Mouse (Mus musculus) hindbrain, embryonic 14.5 days (tissue): Measurements from ENCODE around the gene Mitd1. TPM values are rescaled to one million over a fixed set of nuclear protein-coding genes. Genes with fewer than 3 reads are reported as not detected.
A peak's percentile ranks its signal among the peaks of the same experiment; 100 is the strongest.

Source experiments
- ATAC-seq: fragments of 200-750 bp; cut with Nextera tagmentation; 2 replicates; pipeline ENCODE4 v1.8.0; 2017; ENCODE audit warnings: moderate number of reproducible peaks, mild to moderate bottlenecking, moderate TSS enrichment, moderate library complexity; ENCODE audit not compliant: low FRiP score
- DNase-seq: peaks from one replicate; pipeline ENCODE4 v3.0.0-alpha.2; 2015; ENCODE audit warnings: low spot score
- H3K27ac ChIP-seq: fragments of 300-500 bp; sonication (generic); 2 replicates; pipeline ENCODE4 v1.5.1; 2014; ENCODE audit warnings: mild to moderate bottlenecking, moderate library complexity
- H3K27me3 ChIP-seq: fragments of 300-500 bp; sonication (generic); 2 replicates; pipeline ENCODE4 v1.6.1; 2014; ENCODE audit warnings: mild to moderate bottlenecking, low read length, mixed read lengths; ENCODE audit not compliant: control insufficient read depth, insufficient read depth
- H3K36me3 ChIP-seq: fragments of 300-500 bp; sonication (generic); replicated peaks from 2 replicates; pipeline ENCODE4 v1.6.1; 2014; ENCODE audit not compliant: control insufficient read depth, insufficient read depth
- H3K4me1 ChIP-seq: fragments of 300-500 bp; sonication (generic); replicated peaks from 2 replicates; pipeline ENCODE4 v1.6.1; 2014; ENCODE audit warnings: antibody characterized with exemption, low read length, mixed read lengths; ENCODE audit not compliant: control insufficient read depth, insufficient read depth
- H3K4me2 ChIP-seq: fragments of 300-500 bp; sonication (generic); replicated peaks from 2 replicates; pipeline ENCODE4 v1.6.1; 2014; ENCODE audit warnings: mild to moderate bottlenecking, moderate library complexity
- H3K4me3 ChIP-seq: fragments of 300-500 bp; sonication (generic); replicated peaks from 2 replicates; pipeline ENCODE4 v1.5.1; 2014; ENCODE audit warnings: mild to moderate bottlenecking, low read length
- H3K9ac ChIP-seq: fragments of 300-500 bp; sonication (generic); 2 replicates; pipeline ENCODE4 v1.6.1; 2014
- H3K9me3 ChIP-seq: fragments of 300-500 bp; sonication (generic); 2 replicates; pipeline ENCODE4 v1.6.1; 2016; ENCODE audit warnings: low read length; ENCODE audit not compliant: control insufficient read depth
- WGBS: fragments of 180-500 bp; shearing (Covaris S2); extraction: QIAGEN DNeasy Blood & Tissue Kit; methylation state at CpG from one replicate; pipeline ENCODE4 v1.1.7; 2014; 5-methylcytosine and 5-hydroxymethylcytosine counted together
- polyA plus RNA-seq: library from polyadenylated mRNA; unstranded; fragments of >200 nt; fragmentation: Nextera tagmentation; extraction: Ambion mirVana; gene quantifications from 2 replicates; pipeline ENCODE4 v1.2.1, GENCODE M21; 2014

The Mitd1 gene
- polyA plus RNA-seq = 12.5 and 13.7 TPM in 2 replicates

- H3K27ac ChIP-seq = no peak within 1 kb of the TSS
- peak within 1 kb of the TSS; percentile 86 for H3K4me2 ChIP-seq
- WGBS = under 1% methylated on average over 41 of the region's 41 CpGs
- H3K4me1 ChIP-seq = peaks cover 17% of the 10 kb centered on the region
- peaks cover 15% of the 10 kb centered on the region for H3K36me3 ChIP-seq
- H3K9ac ChIP-seq = peak within 1 kb of the TSS; percentile 77
- ATAC-seq (peak; percentile 93), DNase-seq (peak; percentile 96)
- H3K27me3 ChIP-seq = no peaks in the 10 kb centered on the region
- H3K4me3 ChIP-seq = peak within 1 kb of the TSS; percentile 60
- no peaks in the 10 kb centered on the region for H3K9me3 ChIP-seq
Observed at GRCm38 (mm10) chr1:37890025-37890652, at the start of gene Mitd1, which contains the start of gene Mrpl30. TSS of gene Mitd1 (minus strand) at chr1:37890411. TSS of gene Mrpl30 (plus strand) at chr1:37890477.

GRCm38 (mm10) chr1:37931806-37932205 is 41.6 kb upstream of the Mitd1 start:
- H3K27me3 ChIP-seq = no peaks in the 10 kb centered on the region
- WGBS = 31% methylated on average over 3 of the region's 3 CpGs
- ATAC-seq = no peak
- H3K4me3 ChIP-seq = no peak overlapping the region
- no peak for DNase-seq
- H3K27ac ChIP-seq = no peak overlapping the region
- no peaks in the 10 kb centered on the region for H3K9me3 ChIP-seq
- H3K4me1 ChIP-seq = no peaks in the 10 kb centered on the region
- no peak overlapping the region for H3K4me2 ChIP-seq
- no peaks in the 10 kb centered on the region for H3K36me3 ChIP-seq
- H3K9ac ChIP-seq = no peak overlapping the region

DNA sequence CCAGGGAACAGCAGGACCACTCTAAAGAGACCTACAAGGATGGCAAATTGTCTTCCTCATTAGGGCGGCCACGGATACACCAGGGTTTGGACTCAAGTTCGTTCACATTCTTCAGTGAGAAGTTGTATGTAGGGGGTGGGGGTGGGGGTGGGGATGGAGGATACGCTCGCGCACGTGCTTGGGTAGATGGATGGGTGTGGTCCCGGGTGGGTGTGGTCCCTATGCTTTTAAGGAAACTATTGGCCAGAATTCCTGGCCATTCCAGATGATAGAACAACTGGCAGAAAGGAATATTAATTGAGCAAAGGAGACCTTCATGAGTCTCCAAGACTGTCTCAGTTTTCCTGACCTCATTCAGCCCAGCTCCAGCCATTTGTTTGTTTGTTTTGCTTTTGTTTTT is 35.8 kb upstream of the Mitd1 start:
- Histone ChIP-seq H3K27me3 (no peaks in the 10 kb centered on the region), H3K9me3 (no peaks in the 10 kb centered on the region), H3K9ac (no peak overlapping the region), H3K27ac (no peak overlapping the region), H3K36me3 (no peaks in the 10 kb centered on the region), H3K4me3 (no peak overlapping the region), H3K4me1 (no peaks in the 10 kb centered on the region), H3K4me2 (no peak overlapping the region)
- 83% methylated on average over 8 of the region's 8 CpGs for WGBS
- DNase-seq (no peak), ATAC-seq (no peak)

DNA sequence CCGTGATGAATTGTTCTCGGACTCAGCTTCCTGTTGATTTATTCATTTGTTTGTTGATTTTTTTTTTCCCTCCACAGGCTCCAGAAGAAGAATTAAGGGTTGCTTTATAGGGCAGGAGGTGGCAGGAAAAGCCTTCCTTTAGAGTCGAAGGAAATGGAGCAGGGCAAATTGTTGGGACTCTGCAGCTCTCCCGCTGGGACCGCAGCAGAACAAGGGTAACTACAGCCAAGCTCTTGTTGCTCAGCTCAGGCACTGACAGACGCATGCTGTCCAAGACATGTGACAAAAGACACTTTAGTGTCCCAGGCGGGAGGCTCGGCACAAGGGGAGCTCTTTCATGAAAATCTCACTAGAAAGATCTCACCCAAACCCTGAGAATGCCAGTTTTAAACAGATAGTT is 32.3 kb upstream of the Mitd1 start:
- H3K9me3 ChIP-seq = no peaks in the 10 kb centered on the region
- no peak overlapping the region for H3K4me2 ChIP-seq
- H3K4me1 ChIP-seq = no peaks in the 10 kb centered on the region
- no peaks in the 10 kb centered on the region for H3K27me3 ChIP-seq
- no peak overlapping the region for H3K4me3 ChIP-seq
- no peak overlapping the region for H3K27ac ChIP-seq
- H3K9ac ChIP-seq = no peak overlapping the region
- ATAC-seq (no peak), DNase-seq (no peak)
- H3K36me3 ChIP-seq = no peaks in the 10 kb centered on the region
- WGBS = 55% methylated on average over 8 of the region's 8 CpGs

DNA sequence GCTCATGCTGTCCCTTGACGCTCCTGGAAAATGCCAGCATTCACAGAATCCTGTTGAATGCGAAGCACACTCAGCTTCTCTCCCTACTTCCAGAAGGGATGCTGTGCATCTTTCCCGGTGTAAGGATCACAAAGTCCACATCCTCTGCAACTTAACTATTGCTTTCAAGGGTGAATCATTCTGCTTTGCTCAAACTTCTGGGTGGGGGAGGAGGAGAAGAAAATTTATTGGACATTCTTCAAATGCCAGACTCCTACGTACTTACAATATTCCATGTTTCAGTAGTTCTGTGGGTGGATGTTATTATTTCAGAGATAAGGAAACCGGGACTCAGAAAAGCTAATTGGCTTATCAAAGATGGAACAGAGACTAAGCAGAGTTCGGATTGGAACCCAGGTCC is 27.9 kb upstream of the Mitd1 start:
- H3K9ac ChIP-seq = no peak overlapping the region
- no peaks in the 10 kb centered on the region for H3K4me1 ChIP-seq
- no peak overlapping the region for H3K4me3 ChIP-seq
- H3K27ac ChIP-seq = no peak overlapping the region
- ATAC-seq (no peak), DNase-seq (no peak)
- H3K9me3 ChIP-seq = no peaks in the 10 kb centered on the region
- H3K36me3 ChIP-seq = no peaks in the 10 kb centered on the region
- no peak overlapping the region for H3K4me2 ChIP-seq
- no peaks in the 10 kb centered on the region for H3K27me3 ChIP-seq
- WGBS = 89% methylated on average over 6 of the region's 6 CpGs

- Histone ChIP-seq H3K9ac (no peak overlapping the region), H3K27me3 (no peaks in the 10 kb centered on the region), H3K4me2 (no peak overlapping the region), H3K9me3 (no peaks in the 10 kb centered on the region), H3K36me3 (no peaks in the 10 kb centered on the region), H3K4me1 (no peaks in the 10 kb centered on the region), H3K27ac (no peak overlapping the region), H3K4me3 (no peak overlapping the region)
- ATAC-seq (no peak), DNase-seq (no peak)
- WGBS = 81% methylated on average over 13 of the region's 13 CpGs
Observed at GRCm38 (mm10) chr1:37917666-37918065, 27.5 kb upstream of the Mitd1 start.

DNA sequence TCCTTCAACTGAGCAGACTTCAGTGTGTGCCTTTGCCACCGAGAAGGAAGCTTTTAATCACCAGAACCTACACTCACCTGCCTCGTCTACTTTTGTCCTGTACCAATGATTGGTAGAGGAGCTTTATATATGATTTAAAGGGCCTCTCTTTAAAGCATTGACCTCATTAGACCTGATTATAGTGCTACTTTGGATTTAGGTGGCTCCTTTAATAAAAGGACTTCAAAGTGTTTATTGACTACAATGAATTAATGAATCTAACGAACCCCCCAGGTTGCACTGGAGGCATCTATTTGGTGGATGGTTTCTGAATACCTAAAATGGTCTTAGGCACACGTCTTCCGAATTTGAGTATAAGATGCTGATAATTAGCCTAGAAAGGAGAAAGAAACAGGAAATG is 26.2 kb upstream of the Mitd1 start, which contains the start of gene Lyg2:
Lyg2 (minus strand) TSS at position 101 of the 400 bp plus-strand sequence.
- no peaks in the 10 kb centered on the region for H3K27me3 ChIP-seq
- ATAC-seq (no peak), DNase-seq (no peak)
- H3K4me3 ChIP-seq = no peak within 1 kb of the TSS
- no peak within 1 kb of the TSS for H3K4me2 ChIP-seq
- no peaks in the 10 kb centered on the region for H3K36me3 ChIP-seq
- H3K4me1 ChIP-seq = no peaks in the 10 kb centered on the region
- WGBS = 80% methylated on average over 5 of the region's 5 CpGs
- no peaks in the 10 kb centered on the region for H3K9me3 ChIP-seq
- H3K27ac ChIP-seq = no peak within 1 kb of the TSS
- H3K9ac ChIP-seq = no peak within 1 kb of the TSS

DNA sequence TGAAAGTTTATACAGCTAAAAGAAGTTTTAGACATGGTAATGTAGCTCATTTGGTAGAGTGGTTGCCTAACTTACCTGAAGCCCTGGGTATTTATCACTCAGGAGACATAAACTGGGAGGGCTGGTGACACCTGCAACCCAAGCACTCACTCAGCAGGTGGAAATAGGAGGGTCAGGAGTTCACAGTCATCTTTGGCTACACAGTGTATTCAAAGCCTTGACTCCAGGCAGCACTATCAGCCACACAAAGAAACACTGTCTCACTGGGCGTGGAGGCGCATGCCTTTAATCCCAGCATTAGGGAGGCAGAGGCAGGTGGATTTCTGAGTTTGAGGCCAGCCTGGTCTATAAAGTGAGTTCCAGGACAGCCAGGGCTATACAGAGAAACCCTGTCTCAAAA is 22.5 kb upstream of the Mitd1 start:
- Histone ChIP-seq H3K4me2 (no peak overlapping the region), H3K4me1 (no peaks in the 10 kb centered on the region), H3K36me3 (no peaks in the 10 kb centered on the region), H3K27ac (no peak overlapping the region), H3K27me3 (no peaks in the 10 kb centered on the region), H3K4me3 (no peak overlapping the region), H3K9me3 (no peaks in the 10 kb centered on the region), H3K9ac (no peak overlapping the region)
- WGBS = 81% methylated on average over 2 of the region's 2 CpGs
- DNase-seq = no peak
- ATAC-seq = no peak

GRCm38 (mm10) chr1:37903178-37903577 is 13.0 kb upstream of the Mitd1 start:
- no peak for ATAC-seq
- Histone ChIP-seq H3K9ac (no peak overlapping the region), H3K36me3 (peaks cover 20% of the 10 kb centered on the region), H3K27me3 (no peaks in the 10 kb centered on the region), H3K4me1 (no peaks in the 10 kb centered on the region), H3K4me2 (no peak overlapping the region), H3K4me3 (no peak overlapping the region), H3K27ac (no peak overlapping the region), H3K9me3 (no peaks in the 10 kb centered on the region)
- 42% methylated on average over 6 of the region's 6 CpGs for WGBS
- no peak for DNase-seq

DNA sequence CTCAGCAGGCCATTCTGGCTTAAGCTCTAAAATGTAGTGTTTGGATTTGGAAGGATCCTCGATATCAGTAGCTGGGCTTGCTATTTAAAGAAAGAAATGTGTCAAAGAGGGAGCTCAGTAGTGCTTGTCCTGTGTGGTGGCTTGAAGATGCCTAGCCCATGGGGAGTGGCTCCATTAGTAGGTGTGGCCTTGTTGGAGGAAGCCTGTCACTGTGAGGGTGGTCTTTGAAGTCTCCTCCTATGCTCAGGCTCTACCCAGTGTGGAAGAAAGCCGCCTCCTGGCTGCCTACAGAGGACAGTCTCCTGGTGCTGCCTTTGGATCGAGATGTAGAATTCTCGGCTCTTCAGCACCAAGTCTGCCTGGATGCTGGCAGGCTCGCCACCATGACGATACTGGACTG is 10.1 kb upstream of the Mitd1 start:
- no peaks in the 10 kb centered on the region for H3K9me3 ChIP-seq
- no peaks in the 10 kb centered on the region for H3K27me3 ChIP-seq
- no peaks in the 10 kb centered on the region for H3K4me1 ChIP-seq
- no peak for ATAC-seq
- no peak overlapping the region for H3K4me2 ChIP-seq
- H3K27ac ChIP-seq = no peak overlapping the region
- H3K4me3 ChIP-seq = no peak overlapping the region
- H3K36me3 ChIP-seq = peaks cover 46% of the 10 kb centered on the region
- DNase-seq = no peak
- no peak overlapping the region for H3K9ac ChIP-seq
- WGBS = 59% methylated on average over 6 of the region's 6 CpGs
